Mouse (Mus musculus): ENCODE measurements around the gene Dnmbp.

Gene Dnmbp

DNA sequence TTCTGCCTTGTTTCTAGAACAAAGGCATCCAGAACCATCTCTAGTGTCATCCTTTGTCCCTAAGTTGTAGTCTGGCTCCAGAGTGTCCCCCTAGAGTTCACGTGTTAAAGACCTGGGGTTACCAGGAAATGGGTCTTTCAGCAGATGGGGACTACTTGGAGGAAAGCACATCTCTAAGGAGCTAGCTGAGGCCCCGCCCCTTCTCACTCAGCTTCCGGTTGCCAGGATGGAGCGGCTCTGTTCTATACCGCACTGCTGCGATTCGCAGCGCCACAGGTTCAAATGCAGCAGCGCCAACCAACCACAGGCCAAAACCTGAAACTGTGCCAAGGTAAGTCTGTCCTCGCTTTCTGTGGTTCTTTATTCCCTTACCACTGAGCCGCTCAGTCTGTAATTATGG is 65.6 kb downstream of the Dnmbp start:
- no peak for DNase-seq

DNA sequence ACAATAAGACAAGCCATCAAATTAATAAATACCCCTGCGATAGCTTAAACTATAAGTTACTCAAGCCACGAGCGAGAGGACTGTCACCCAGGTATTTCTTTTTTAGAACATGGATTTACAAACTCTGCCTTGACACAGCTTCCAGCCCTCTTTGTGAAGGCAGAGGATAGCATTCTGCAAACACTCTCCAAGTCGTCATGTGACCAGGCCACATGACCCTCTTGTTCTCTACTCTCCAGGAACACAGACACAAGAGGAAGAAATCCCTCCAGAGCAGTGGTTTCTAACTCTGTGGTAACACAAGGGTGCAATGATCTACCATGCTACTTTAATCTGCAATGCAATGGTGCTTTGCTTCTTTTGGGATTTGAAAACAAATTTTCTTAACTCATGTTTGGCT is 69.6 kb downstream of the Dnmbp start:
- DNase-seq, result no peak

DNA sequence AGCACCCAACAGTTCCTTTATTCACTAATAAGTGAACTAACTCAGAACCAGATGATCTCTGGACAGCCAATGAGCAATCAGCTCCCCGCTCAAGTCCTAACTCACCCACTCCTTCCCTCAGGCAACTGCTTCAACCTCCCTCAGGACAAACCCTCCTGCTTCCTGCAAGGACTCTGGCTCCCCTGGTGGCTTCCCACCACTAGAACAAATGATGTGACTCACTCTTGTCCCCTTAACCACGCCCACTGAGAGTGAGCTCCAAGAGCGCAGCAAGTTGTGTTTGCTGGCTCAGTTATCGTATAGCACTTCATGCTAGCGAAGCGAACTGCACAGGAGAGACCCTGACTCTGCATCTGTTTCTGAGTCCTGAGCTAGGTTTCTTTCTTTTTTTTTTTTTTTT is 82.6 kb downstream of the Dnmbp start:
- peak; percentile 19 for DNase-seq

DNA sequence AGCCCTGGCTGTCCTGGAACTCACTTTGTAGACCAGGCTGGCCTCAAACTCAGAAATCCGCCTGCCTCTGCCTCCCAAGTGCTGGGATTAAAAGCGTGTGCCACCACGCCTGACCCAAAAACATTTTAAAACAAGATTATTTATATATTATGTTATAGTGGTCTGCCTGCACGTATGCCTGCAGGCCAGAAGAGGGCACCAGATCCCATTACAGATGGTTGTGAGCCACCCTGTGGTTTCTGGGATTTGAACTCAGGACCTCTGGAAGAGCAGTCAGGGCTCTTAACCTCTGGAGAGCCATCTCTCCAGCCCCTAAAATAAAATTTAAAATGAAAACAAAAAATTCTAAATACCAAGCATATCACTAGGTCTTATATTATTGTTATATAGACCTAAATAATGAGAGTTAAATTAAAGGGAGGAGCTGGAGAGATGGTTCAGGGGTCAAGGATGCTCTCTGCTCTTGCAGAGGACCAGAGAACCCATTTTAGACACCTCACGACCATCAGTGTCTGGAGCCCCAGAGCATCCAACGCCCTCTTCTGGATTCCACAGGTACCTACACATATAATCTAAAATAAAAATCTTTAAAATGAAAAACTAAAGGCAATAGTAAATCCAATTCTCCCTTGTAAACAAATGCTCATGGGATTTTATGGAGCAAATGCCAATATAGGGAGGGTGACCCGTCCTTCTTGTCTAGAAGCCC is 87.0 kb downstream of the Dnmbp start:
- DNase-seq, result no peak

DNA sequence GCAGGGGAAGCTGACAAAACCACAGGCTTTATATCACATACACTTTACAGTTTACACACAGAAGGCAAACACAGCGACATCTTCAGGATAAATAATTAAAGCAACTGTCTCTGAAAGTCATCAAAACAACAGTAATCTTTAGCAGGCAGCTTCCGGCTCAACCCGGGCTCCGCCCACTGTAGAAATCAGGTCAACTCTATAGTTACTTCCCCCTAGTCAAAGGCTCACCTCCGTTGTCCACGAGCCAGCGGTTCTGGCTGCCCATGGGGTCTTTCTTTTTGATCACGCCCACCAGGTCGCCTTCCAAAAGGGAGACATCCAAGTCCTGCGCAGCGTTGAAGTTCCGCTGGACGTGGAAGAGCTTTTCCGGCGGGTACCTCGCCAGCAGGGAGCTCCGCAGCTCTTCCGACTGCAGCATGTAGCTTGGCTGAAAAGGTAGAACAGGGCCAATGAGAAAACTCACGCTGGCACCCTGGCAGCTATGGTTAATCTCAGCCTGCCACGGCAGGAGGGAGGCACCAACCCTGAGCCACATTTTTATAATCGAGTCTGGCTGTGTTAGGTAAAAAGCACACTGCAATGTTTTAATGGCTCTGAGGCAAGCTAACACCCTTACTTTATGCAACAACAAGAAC is 87.9 kb downstream of the Dnmbp start:
- DNase-seq, result no peak

DNA sequence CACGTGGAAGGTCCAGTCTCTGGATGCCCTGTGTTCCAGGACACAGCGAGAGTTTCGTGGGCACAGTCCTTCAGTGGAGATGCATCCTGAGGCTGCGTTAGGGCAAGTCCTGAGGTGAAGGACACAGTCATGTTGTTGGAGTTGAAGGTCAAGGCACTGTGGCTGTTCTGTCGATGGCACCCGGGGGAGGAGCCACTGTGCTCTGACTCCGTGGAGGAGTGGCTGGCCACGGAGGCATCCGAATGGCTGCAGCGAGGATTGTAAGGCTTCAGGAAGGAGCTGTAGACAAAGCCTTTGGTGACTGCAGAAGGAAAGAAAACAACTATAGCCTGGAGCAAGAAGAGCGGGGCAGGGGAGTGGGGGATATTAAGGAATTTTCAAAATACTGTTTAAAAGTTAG is 90.0 kb downstream of the Dnmbp start:
- DNase-seq, result no peak

DNA sequence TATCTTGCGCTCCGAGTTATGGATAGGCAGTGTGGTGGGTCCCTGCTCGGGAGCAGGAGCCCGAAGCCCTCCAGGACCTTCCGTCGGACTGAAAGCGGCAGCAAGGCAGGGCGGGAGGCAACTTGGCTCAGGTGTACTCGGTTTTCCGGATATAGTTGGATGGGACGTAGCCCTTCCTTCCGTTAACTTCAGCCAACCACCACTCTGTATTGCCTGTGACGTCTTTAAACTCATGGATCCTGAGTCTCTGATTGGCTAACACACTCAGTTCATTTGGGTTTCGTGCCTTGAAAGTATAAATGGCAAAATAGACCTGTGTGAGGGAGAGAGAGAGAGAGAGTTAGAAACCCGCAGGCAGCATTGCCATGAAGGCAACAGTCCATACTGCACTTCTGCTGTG is 92.0 kb downstream of the Dnmbp start:
- no peak for DNase-seq

DNA sequence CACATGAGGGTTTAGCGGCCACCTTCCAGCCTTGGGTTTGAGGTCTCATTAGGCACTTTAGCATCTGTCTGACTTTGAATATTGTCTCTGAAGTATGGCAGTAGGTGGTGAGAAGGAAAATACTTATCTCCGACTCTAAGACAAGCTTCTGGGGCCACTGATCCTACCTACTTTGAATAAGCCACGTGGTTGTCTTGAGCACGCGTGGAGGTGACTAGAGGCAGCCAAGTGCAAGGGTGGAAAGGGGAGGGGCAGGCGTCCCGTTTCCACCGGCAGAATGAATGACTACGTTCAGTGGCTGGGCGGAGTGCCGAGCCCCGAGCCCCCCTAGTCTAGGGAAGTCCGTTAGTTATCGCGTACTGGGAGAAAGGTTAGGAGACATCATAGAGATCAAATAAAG is 92.9 kb downstream of the Dnmbp start:
- DNase-seq, result no peak

DNA sequence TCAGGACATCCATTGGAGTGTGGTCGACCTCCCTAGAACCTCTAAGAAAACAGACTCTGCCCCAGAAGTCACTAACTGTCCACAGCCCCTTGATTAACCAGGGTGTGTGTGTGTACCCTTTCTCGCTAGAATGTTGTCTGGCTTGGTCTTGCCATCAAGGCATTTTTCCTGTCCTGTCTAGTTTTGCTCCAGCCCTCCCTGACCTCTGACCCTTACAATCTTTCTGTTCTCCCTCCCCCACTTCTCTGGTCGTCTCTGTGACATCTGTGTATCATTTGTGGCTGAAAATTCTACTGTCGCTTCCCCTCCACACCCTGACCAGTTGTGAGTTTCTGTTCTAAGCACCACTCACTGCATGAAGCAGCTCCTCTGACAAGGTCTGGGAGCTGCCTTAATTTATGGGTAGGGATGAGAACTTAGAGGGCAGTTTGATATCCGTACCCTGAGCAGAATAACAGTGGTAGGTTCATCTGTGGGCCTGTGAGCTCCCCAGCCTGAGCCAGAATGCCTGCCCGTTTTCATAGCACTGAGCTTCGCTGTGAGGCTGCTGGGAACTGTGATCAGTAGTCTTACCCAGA is 94.6 kb downstream of the Dnmbp start:
- no peak for DNase-seq

DNA sequence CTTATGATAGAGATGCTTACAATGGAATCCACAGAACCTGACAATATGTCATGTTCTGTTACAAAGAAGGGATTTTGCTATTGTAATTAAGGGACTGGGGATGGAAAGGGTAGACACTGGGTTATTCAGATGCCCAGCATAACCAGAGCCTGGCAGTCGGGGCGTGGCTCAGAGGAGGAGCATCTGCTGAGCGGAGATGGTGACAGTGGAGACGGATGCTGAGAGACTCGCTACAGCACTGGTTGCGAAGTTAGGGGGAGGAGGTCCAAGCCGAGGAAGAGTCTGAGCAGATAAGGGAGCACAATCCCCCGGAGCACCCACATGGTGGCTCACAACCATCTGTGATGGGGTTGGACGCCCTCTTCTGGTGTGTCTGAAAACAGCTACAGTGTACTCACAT is 96.8 kb downstream of the Dnmbp start:
- DNase-seq, result no peak

DNA sequence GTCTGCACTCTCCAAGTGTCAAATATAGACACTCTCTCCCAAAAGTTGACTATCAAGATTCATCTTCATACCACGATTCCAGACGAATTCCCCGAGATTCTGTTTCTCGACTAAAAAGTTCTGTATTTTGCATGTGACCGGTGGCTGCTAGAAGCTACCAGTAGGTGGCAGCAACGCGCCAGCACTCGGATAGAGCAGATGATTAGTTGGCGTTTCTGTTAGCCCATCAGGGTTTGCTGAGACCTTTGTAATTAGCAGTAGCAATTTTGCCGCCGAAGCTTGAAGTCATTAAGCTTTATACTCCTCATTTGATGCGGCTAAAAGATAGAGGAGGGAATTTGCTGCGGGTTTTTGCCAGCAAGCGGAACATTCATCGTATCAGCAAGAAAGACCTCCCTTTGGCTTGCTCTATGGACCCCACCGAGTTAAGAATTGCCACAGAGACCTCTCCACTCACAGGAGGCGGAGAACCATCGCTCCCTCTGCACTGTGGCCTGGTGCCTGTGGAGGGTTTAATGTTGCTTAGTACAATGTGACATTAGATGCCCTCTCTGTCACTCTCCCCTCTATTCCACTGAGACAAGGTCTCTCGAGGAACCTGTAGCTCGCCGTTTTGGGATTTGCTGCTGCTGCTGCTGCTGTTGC is 107.4 kb downstream of the Dnmbp start:
- peak; percentile 48 for DNase-seq

DNA sequence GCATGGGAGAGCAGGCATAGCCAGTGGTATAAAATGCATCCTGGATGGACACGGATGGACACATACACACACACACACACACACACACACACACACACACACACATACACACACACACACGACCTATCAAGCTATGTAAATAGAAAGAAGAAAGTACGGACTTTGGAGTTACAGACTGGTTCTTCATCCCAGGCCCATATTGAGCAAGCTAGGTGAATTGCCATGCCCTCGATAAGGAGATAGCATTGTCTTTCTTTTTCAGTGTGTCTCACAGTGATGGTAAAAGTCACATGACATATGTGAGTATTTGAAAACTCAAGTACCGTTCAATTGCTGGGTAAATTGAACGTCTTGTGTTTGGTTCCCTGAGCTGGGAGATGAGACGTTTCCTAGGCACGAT is 113.1 kb downstream of the Dnmbp start:
- no peak for DNase-seq

DNA sequence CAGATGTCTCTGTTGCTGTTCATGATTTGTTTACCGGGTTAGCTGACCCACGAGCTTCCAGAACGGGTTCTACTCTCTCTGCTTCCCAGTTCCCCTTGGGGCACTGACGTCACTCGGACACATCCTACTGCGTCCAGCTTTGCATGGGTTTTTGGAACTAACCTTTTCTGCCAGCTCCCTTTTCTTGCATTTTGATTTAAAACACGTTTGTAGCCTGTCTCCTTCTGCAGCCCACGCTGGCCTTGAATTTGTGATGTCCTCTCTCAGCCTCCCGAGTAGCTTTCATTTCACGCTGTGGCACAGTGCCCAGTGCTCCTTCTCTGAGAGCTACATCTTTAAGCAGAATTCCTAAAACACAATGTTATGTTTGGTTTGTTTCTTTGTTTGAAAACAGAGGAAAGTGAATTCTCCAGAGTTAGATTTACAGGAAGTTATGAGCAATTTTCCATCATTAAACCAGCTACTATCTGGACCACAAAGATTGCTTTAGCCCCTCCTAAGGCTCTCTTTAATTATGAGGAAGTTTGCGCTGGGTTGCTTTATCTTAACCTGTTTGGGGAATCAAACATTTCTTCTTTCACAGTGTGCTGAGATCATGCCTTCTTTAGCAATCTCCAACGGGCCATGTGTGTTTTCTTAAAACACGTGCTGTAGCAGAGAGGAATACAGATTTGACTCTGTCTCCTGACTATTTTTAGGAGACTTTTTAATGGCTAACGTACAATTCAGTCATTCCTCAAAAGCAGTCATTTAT is 124.2 kb downstream of the Dnmbp start:
- DNase-seq, result peak; percentile 36

DNA sequence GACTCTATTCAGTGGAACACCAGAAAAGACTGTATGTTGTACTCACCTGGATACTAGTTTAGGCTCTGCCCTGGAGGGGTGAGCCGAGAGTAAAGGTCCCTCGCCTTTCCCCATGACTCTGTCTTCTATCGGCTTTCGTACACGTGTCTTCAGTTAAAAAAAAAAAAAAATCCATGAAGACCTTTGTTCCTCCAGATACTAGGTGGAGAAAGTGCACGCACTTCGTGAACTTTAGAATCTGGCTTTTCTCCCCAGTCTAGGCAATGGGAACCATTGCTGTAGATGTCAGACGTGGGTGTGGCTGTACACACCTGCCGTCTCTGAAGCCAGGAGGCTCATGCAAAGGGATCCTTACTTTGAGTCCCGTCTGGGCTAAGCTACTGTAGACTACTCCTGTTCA is 126.7 kb downstream of the Dnmbp start:
- no peak for DNase-seq

DNA sequence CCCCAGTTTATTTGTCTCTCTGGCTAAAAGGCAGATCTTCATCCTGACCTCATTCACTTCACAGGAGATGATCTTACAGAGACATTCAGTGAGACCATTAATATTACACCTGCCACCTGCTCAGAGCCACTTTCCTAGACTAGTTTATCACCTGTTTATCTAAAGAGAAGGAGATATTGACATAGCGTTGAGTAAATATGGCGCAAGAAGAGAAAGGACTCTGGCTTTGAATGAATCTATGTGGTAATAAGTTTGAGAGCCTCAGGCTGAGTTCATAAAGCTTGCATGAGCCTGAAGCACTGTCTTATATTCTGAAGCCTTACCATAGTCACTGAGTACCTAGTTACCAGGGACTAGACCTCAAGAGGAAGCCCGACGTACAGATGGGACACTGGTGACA is 128.6 kb downstream of the Dnmbp start:
- DNase-seq, result no peak

DNA sequence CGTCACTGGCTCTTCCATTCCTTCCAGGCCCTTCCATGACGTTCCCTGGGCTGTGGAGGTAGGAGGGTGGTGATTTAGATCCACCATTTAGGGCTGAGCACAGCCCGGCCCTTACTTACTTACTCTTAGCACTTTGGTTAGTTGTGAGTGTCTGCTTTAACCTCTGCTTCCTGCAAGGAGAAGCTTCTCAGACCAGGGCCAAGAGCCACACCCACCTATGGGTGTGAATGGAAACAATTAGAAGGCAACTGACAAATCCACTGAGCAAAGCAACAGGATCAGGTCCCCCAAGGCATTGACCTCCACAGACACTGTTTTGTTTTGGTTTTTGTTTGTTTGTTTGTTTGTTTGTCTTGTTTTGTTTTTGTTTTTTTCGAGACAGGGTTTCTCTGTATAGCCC is 130.7 kb downstream of the Dnmbp start:
- DNase-seq, result no peak

DNA sequence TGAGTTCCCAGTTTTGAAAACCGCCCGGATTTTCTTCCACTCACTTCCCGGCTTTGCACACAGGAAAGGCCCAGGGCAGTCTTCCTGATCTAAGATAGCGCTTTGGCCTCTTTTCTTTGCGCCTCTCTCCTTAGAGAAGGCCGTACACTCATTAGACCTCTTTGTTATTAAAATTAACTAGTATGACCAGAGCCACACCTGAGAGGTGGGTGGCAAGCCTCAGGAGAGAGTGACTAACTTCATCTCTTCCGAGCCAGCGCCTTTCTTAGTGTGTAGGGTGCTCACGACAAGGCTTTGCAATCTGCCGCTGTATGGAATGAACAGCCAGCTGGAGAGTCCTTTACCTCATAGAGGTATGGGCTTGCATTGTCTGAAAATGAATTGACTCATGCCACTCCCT is 136.1 kb downstream of the Dnmbp start:
- no peak for DNase-seq

DNA sequence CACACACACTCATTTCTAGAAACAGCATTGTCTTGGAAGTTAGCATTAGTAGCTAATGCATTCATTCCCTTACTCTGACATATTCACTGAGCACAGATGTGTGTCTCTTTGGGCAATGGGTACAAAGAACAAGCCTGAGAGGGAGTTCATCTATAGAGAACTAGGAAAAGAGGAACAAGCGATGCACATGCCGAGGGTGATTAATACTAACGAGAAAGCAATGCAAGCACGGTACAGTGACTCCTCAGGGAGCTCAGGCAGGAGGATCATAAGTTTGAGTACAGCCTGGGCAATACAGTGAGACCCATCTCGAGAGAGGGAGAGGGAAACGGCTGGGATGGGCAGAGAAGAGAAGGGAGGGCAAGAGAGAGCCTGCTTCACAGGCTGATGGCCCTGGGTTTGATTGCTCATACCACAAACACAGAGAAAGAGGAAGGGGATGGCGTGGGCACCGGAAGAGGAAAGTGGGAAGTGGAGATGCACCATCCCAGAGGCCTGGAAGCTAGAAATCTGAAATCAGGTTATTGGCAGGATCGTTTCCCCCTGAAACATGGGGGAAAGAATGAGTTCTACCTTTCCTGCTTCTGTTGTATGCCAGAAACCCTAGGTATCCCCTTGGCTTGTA is 138.5 kb downstream of the Dnmbp start:
- no peak for DNase-seq

DNA sequence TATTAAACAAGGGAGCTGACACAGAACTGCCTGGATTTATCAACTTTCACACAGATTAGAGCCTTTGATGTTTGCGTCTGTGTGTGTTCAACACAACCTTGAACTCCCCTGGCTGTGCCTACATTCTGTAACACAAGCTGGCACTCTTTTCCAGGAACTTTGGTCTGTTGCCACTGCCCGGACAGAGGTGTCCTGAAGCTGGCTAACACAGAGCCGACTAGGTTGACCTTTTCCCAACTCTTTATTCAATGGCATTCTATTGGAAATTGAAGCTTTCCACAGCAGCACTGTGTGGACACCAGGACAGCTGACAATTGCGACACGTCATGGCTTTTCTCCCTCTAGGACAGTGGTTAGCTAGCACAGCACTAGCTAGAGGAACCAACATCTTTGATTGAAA is 142.8 kb downstream of the Dnmbp start:
- DNase-seq, result no peak
